Mouse (Mus musculus) embryonic facial prominence, embryonic 12.5 days (tissue): ENCODE results near the gene Trpm3. TPM values are rescaled to one million over a fixed set of nuclear protein-coding genes. Genes with fewer than 3 reads are reported as not detected.

Experiments used
- ATAC-seq: fragments of 200-750 bp; cut with Nextera tagmentation; 2 replicates; pipeline ENCODE4 v1.8.0; 2017; ENCODE audit not compliant: insufficient number of reproducible peaks, insufficient read depth, low FRiP score, low TSS enrichment
- H3K27ac ChIP-seq: fragments of 300-500 bp; sonication (generic); 2 replicates; pipeline ENCODE4 v1.5.1; 2016; ENCODE audit warnings: mild to moderate bottlenecking
- H3K27me3 ChIP-seq: fragments of 300-500 bp; sonication (generic); 2 replicates; pipeline ENCODE4 v1.6.1; 2016; ENCODE audit warnings: mild to moderate bottlenecking, moderate library complexity
- H3K36me3 ChIP-seq: fragments of 300-500 bp; sonication (generic); 2 replicates; pipeline ENCODE4 v1.6.1; 2016; ENCODE audit warnings: mild to moderate bottlenecking
- H3K4me1 ChIP-seq: fragments of 300-500 bp; sonication (generic); 2 replicates; pipeline ENCODE4 v1.6.1; 2016
- H3K4me2 ChIP-seq: fragments of 300-500 bp; sonication (generic); replicated peaks from 2 replicates; pipeline ENCODE4 v1.6.1; 2016; ENCODE audit warnings: mild to moderate bottlenecking, moderate library complexity
- H3K4me3 ChIP-seq: fragments of 300-500 bp; sonication (generic); 2 replicates; pipeline ENCODE4 v1.5.1; 2016; ENCODE audit warnings: mild to moderate bottlenecking
- H3K9ac ChIP-seq: fragments of 300-500 bp; sonication (generic); 2 replicates; pipeline ENCODE4 v1.6.1; 2016; ENCODE audit warnings: mild to moderate bottlenecking, moderate library complexity
- H3K9me3 ChIP-seq: fragments of 300-500 bp; sonication (generic); 2 replicates; pipeline ENCODE4 v1.6.1; 2016; ENCODE audit warnings: mild to moderate bottlenecking, moderate library complexity
- WGBS: fragments of 180-500 bp; shearing (Covaris S2); methylation state at CpG from one replicate; pipeline ENCODE4 v1.1.7; 2016; 5-methylcytosine and 5-hydroxymethylcytosine counted together
- polyA plus RNA-seq: library from polyadenylated mRNA; unstranded; fragments of >200 nt; fragmentation: Nextera tagmentation; extraction: Ambion mirVana; gene quantifications from 2 replicates; pipeline ENCODE4 v1.2.1, GENCODE M21; 2016

Trpm3 gene
- polyA plus RNA-seq, 1 experiment from 2014 or later: 12.5 TPM

DNA sequence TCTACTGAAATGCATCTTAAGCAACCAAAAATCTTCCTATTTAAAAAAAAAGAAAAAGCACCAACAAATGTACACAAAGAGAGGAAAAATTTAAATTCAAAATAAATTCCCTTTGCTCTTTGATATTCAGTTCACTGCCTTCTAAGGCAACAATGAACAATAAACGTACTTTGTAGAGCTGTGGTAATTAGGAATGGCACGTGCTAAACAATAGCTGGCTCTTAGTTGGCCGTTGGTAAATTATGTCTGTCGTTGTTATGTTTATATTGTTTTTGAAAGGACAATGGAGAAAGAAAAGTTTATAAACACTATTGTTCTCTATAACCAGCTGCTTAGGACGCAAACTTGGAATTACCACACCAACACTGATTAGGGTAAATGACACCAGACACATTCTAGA is 782.1 kb downstream of the Trpm3 start:
- WGBS: 78% methylated on average over 5 of the region's 5 CpGs
- Histone ChIP-seq H3K36me3 (no peaks in the 10 kb centered on the region), H3K9ac (no peak overlapping the region), H3K9me3 (no peaks in the 10 kb centered on the region), H3K4me1 (peaks cover 8% of the 10 kb centered on the region; the same call in 1 of the 2 replicates), H3K27ac (no peak overlapping the region), H3K4me2 (no peak overlapping the region), H3K27me3 (no peaks in the 10 kb centered on the region), H3K4me3 (no peak overlapping the region)
- ATAC-seq: no peak

DNA sequence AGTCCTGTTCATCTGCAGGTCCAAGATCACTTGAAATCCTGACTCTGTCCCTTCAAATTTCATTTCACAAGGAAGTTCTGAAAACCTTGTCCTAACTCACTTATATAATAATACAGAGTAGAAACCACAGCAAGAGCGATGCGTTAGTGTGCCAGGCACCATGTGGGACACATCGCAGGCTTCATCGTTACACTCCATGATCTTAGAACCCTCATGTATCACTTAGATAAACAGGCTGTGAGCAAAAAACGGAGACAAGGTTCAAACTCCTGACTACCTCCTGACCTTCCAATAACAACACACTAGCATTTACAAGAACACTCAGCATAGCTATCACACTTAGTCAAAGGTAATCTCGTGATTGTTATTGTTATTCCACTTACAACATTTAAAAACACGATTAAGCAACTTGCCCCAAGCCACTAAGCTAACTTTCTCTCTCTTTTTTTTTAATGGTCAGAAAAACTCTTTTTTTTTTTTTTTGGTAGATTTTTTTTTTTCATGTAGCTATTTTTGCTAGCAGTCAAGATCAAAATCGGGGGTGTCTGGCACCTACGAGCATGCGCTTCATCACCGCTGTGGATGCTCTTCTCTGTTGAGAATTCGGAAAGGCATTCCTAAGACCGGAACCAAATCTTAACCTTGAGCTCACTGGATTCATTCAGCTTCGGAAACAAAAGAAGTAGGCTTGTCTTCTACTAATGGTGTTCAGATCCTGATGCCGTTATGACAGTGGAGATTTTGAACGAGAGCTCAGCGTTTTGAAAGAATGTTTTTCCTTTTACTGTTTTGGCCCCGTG is 784.2 kb downstream of the Trpm3 start:
- Histone ChIP-seq H3K36me3 (no peaks in the 10 kb centered on the region), H3K4me3 (no peak overlapping the region), H3K9me3 (no peaks in the 10 kb centered on the region), H3K4me1 (no peaks in the 10 kb centered on the region), H3K27ac (no peak overlapping the region), H3K9ac (no peak overlapping the region), H3K27me3 (no peaks in the 10 kb centered on the region), H3K4me2 (no peak overlapping the region)
- ATAC-seq: no peak
- 88% methylated on average over 18 of the region's 18 CpGs for WGBS

DNA sequence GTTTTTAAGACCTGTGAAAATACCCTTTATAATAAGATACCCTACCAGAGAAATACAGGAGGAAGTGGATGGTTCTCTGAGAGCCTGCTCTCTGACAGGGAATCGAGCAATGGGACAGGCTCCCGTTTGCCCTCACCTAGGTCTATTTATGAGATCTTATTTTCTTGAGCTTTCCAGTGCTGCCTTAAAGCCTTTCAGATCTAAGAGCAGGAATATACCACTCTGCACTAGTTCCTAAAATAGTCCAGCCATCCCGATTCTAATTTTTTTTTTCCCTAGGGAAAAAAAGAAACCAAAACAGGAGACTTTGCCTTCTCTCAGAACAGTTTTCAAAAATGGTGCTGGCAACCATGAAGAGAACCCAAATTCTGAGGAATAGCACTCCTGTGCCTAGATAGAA is 786.4 kb downstream of the Trpm3 start:
- WGBS: 77% methylated on average over 3 of the region's 3 CpGs
- Histone ChIP-seq H3K4me1 (no peaks in the 10 kb centered on the region), H3K9me3 (no peaks in the 10 kb centered on the region), H3K4me2 (no peak overlapping the region), H3K27me3 (no peaks in the 10 kb centered on the region), H3K36me3 (no peaks in the 10 kb centered on the region), H3K9ac (no peak overlapping the region), H3K4me3 (no peak overlapping the region), H3K27ac (no peak overlapping the region)
- no peak for ATAC-seq

DNA sequence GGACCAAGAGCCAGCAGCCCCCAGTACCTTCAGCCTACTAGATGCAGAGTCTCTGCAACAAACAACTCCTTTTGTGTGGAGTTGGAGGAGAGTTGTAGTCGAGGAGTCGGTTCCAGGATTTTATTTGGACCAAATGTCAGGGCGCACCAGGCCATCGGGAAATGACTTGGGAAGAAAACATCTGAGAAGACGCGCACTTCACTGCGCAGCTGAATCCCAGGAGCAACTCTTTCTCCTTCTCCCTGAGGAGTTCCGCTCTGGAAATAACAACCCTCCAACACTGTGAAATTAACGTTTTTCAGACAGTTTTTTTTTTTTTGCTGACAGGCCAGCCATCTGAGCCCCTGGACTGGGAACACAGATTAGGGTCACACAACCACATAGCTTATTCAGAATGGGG is 787.9 kb downstream of the Trpm3 start:
- Histone ChIP-seq H3K27me3 (no peaks in the 10 kb centered on the region), H3K4me2 (no peak overlapping the region), H3K4me1 (no peaks in the 10 kb centered on the region), H3K9me3 (no peaks in the 10 kb centered on the region), H3K4me3 (no peak overlapping the region), H3K9ac (no peak overlapping the region), H3K36me3 (no peaks in the 10 kb centered on the region), H3K27ac (no peak overlapping the region)
- no peak for ATAC-seq
- WGBS: 69% methylated on average over 9 of the region's 9 CpGs

DNA sequence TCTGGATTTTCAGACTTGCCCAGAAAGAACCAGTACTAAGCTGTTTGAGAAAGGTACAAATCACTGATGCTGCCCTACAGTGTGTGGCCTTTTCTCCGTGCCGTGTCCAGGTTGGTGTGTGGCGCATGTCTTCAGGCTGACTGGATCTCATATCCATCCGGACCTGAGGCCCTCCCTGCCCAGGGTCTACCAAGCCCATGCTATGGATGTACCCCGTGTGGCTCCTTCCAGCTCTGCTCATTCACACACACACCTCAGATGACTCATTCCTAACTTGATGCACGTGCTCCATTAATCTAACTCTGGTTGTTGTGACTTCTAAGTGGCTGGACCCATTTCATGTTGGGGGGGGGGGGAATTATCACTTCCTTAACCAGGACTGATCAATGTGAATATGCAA is 789.5 kb downstream of the Trpm3 start:
- H3K4me1 ChIP-seq: no peaks in the 10 kb centered on the region
- no peak overlapping the region for H3K9ac ChIP-seq
- H3K4me3 ChIP-seq: no peak overlapping the region
- 88% methylated on average over 6 of the region's 6 CpGs for WGBS
- no peaks in the 10 kb centered on the region for H3K27me3 ChIP-seq
- H3K27ac ChIP-seq: no peak overlapping the region
- ATAC-seq: no peak; the same call in 1 of the 2 replicates
- H3K9me3 ChIP-seq: no peaks in the 10 kb centered on the region
- H3K36me3 ChIP-seq: no peaks in the 10 kb centered on the region
- H3K4me2 ChIP-seq: no peak overlapping the region

DNA sequence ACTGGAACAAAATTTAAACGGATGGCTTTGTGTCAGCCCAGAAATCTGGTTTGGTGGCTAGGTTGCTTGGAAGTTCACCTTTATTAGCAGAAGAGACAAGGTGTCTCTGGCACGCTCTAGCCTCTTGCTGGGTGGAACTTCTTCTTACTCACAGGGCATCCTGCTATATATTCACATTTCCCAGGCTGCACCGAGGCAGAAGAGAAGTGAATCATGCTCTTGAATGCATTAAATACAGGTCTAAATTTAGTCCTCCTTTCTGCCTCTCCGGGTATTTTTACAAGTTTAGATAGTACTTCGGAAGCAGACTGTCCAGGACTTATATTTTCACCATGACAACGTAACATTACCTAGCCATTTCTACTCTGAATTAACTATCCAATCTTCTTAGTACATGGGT is 790.9 kb downstream of the Trpm3 start:
- WGBS: 89% methylated on average over 6 of the region's 6 CpGs
- no peaks in the 10 kb centered on the region for H3K36me3 ChIP-seq
- no peaks in the 10 kb centered on the region for H3K27me3 ChIP-seq
- no peak overlapping the region for H3K4me3 ChIP-seq
- no peak overlapping the region for H3K9ac ChIP-seq
- no peaks in the 10 kb centered on the region for H3K4me1 ChIP-seq
- ATAC-seq: no peak
- H3K27ac ChIP-seq: no peak overlapping the region
- H3K4me2 ChIP-seq: no peak overlapping the region
- H3K9me3 ChIP-seq: no peaks in the 10 kb centered on the region

DNA sequence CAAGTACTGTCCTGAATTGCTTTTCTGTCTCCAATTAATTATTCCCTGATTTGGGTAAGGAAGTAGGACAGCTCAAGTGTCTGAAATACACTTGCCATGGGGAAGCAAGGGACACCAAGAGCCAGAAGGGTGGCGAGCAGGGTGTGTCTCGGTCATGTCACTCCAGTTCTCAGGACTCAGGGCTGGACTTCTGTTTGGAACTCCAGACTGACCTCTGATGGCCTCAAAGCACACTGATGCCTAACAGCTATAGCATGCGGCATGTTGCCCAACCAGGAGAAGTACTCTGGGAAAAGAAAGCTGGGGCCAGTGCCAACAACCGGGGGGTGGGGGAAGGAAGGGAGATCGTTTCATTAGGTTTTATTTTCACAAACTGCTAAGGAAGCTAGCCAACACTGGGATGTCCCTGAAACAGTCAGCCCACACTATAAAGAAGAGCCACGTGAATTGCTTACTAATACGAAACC is 791.6 kb downstream of the Trpm3 start:
- Histone ChIP-seq H3K9me3 (no peaks in the 10 kb centered on the region), H3K27me3 (no peaks in the 10 kb centered on the region), H3K27ac (no peak overlapping the region), H3K4me1 (no peaks in the 10 kb centered on the region), H3K4me2 (no peak overlapping the region), H3K36me3 (no peaks in the 10 kb centered on the region), H3K9ac (no peak overlapping the region), H3K4me3 (no peak overlapping the region)
- WGBS: 81% methylated on average over 7 of the region's 7 CpGs
- no peak for ATAC-seq

DNA sequence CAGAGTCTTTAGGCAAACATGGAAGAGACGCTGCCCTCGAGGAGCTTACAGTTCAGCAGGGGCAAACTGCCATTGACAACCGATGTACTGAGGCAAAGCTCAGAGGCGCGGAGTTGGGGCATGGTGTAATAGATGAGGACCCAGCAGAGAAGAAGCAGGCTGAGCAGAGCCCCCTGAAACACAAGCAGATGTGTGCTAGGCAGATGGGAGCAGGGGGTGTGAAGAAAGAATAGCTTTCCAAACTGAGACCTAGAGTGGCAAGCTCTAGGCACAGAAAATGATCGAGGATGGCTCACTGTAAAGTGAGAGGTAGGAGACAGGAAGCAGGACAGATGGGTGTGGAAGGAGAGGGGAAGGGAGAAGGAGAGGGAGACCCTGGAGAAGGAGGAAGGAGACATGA is 792.2 kb downstream of the Trpm3 start:
- no peaks in the 10 kb centered on the region for H3K27me3 ChIP-seq
- no peak for ATAC-seq
- 84% methylated on average over 6 of the region's 6 CpGs for WGBS

DNA sequence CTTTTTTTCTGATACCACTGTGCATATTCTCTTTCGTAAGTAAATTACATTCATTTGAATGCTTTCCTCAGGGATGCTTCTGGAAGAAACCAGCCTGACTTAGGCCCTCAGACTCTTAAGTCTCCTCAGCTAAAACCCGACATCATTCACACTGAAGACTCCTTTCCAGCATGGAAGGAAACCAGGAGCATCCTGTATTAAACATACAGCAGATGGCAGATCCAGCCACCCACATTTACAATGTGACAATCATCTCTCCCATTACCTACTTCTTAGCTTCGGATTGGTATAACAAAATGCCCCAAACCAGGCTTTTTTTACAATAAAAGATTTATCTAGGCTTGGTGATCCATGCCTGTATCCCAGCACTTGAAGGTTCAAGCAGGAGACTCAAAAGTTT is 796.2 kb downstream of the Trpm3 start:
- ATAC-seq: no peak

More for the DNA sequence above, 792.2 kb downstream of the Trpm3 start:
- Histone ChIP-seq H3K36me3 (no peaks in the 10 kb centered on the region), H3K4me3 (no peak overlapping the region), H3K4me2 (no peak overlapping the region), H3K9ac (no peak overlapping the region), H3K9me3 (no peaks in the 10 kb centered on the region), H3K4me1 (no peaks in the 10 kb centered on the region), H3K27ac (no peak overlapping the region)

DNA sequence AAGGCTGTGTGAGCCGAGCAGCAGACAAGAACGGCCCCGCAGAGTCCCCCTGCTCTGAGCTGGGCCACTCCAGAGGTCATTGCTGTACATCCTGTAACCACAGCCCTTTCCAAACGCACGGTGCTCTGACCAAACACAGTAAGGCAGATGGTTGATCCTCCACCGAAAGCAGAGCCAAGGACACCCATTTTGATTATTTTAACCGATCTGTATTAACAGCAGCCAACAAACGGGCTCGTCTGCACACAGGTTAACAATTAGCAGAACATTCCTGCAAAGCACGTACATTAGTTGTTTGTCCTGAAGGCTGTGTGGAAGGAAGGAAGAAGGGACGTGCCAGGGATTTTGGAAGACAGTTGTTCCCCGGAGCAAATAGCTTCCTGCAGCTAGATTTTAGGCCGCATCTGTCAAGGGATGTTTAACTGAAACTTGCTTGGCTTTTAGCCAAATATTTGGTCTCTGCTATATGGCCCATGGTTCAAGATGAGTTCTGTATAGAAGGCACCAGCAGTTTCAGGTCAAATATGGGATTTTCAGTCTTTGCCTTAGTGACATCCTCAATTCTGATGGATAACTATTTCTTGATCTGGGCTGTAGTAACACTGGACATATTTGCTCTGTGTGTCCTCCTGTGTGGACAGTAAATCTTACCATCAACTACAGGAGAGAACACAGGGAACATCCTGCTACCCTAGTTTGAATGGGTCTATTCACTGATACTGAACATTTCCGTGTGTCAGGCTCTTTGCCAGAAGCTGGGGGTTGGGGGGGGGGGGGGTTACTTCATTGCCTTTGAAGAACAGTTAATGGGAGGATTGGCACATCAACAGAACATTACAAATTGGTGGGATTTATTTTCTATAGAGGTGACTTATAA is 800.2 kb downstream of the Trpm3 start:
- Histone ChIP-seq H3K9me3 (no peaks in the 10 kb centered on the region), H3K4me1 (peaks cover 7% of the 10 kb centered on the region; the same call in 1 of the 2 replicates), H3K27ac (no peak overlapping the region), H3K36me3 (no peaks in the 10 kb centered on the region), H3K27me3 (no peaks in the 10 kb centered on the region), H3K4me3 (no peak overlapping the region), H3K4me2 (no peak overlapping the region), H3K9ac (no peak overlapping the region)
- ATAC-seq: no peak
- WGBS: 39% methylated on average over 14 of the region's 14 CpGs

More for the DNA sequence above, 796.2 kb downstream of the Trpm3 start:
- no peak overlapping the region for H3K9ac ChIP-seq
- H3K36me3 ChIP-seq: no peaks in the 10 kb centered on the region
- peaks cover 2% of the 10 kb centered on the region; the same call in 1 of the 2 replicates for H3K4me1 ChIP-seq
- H3K4me2 ChIP-seq: no peak overlapping the region
- H3K9me3 ChIP-seq: no peaks in the 10 kb centered on the region
- WGBS: 79% methylated on average over 3 of the region's 3 CpGs
- no peaks in the 10 kb centered on the region for H3K27me3 ChIP-seq
- no peak overlapping the region for H3K27ac ChIP-seq
- H3K4me3 ChIP-seq: no peak overlapping the region

DNA sequence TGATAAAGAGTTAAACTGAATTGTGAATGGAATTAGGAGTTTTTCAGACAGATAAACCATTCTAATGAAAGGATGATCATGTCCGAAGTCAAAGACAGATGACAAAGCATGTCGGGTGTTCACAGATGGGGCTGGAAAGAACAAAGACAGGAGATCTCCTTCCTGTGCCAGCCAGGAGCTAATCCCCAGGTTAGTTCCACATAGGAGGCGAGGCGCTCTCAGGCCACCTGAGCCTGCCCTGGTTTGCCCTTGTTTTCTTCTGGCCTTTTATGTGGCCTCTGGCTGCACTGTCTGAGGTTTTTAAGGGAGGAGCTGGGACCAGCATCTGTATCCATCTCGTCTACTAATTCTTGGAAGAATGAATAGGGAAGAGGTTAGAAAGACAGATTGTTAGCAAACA is 801.0 kb downstream of the Trpm3 start:
- H3K27ac ChIP-seq: no peak overlapping the region
- H3K9me3 ChIP-seq: no peaks in the 10 kb centered on the region
- peaks cover 7% of the 10 kb centered on the region; the same call in 1 of the 2 replicates for H3K4me1 ChIP-seq
- no peak overlapping the region for H3K9ac ChIP-seq
- no peak overlapping the region for H3K4me3 ChIP-seq
- WGBS: 58% methylated on average over 5 of the region's 5 CpGs
- H3K4me2 ChIP-seq: no peak overlapping the region
- ATAC-seq: no peak
- no peaks in the 10 kb centered on the region for H3K27me3 ChIP-seq
- H3K36me3 ChIP-seq: no peaks in the 10 kb centered on the region

DNA sequence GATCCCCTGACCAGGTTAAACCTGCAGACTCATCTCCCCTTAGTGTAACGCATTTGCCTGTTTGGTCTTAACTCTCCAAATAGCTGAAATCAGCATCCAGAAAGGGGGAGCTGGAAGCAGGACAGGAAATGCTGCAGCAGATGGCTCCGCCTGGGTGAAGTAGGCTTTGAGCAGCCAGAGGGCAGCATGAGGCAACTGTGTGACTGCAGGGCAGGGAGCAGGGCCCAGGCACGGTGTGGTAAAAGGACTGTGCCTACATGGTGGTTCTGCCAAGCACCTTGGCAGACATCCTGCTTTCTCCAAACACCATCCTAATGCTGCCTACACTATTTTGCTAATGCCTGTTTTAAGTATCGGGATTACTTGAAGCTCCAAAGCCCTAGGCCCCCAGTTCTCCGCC is 801.6 kb downstream of the Trpm3 start:
- H3K27ac ChIP-seq: no peak overlapping the region
- no peaks in the 10 kb centered on the region for H3K36me3 ChIP-seq
- WGBS: 50% methylated on average over 5 of the region's 5 CpGs
- H3K4me1 ChIP-seq: peaks cover 7% of the 10 kb centered on the region; the same call in 1 of the 2 replicates
- ATAC-seq: 0 out of 2 replicates have a peak, but pooled peaks have one; percentile 47
- H3K27me3 ChIP-seq: no peaks in the 10 kb centered on the region
- H3K4me3 ChIP-seq: no peak overlapping the region
- no peak overlapping the region for H3K9ac ChIP-seq
- H3K9me3 ChIP-seq: no peaks in the 10 kb centered on the region
- H3K4me2 ChIP-seq: no peak overlapping the region
